Mouse (Mus musculus) layer of hippocampus, adult 9-11 months (tissue): ENCODE results near the gene 1700092M07Rik.
"Not testable (repeated sequence)": the region's sequence is repeated elsewhere in the genome, so short reads cannot be mapped to it uniquely, and the experiment has no call there.

Experiments
- DNase-seq: peaks from one replicate; pipeline ENCODE4 v3.0.0; 2022

The 1700092M07Rik gene

GRCm38 (mm10) chr19:8716767-8717475, 23.6 kb upstream of the 1700092M07Rik start:
- no peak for DNase-seq

GRCm38 (mm10) chr19:8718357-8718756, 22.2 kb upstream of the 1700092M07Rik start:
- no peak for DNase-seq

- DNase-seq, result not testable (repeated sequence)
Measured at GRCm38 (mm10) chr19:8719037-8719436, 21.5 kb upstream of the 1700092M07Rik start.

- DNase-seq, result no peak
Measured at GRCm38 (mm10) chr19:8721378-8721777, 19.1 kb upstream of the 1700092M07Rik start.

- no peak for DNase-seq
Measured at GRCm38 (mm10) chr19:8722021-8722420, 18.5 kb upstream of the 1700092M07Rik start.

- DNase-seq, result no peak
Measured at GRCm38 (mm10) chr19:8722559-8722906, 18.0 kb upstream of the 1700092M07Rik start.

GRCm38 (mm10) chr19:8722907-8723573, 17.5 kb upstream of the 1700092M07Rik start, which contains the start of gene Slc3a2:
Gene Slc3a2 (minus strand): TSS chr19:8723369.
- DNase-seq, result peak; percentile 98

GRCm38 (mm10) chr19:8723574-8724346, 16.8 kb upstream of the 1700092M07Rik start:
- DNase-seq, result no peak

- no peak for DNase-seq
Measured at GRCm38 (mm10) chr19:8724392-8724791, 16.1 kb upstream of the 1700092M07Rik start.

- DNase-seq, result no peak
Measured at GRCm38 (mm10) chr19:8725081-8725613, 15.4 kb upstream of the 1700092M07Rik start.

GRCm38 (mm10) chr19:8726609-8727390, 13.7 kb upstream of the 1700092M07Rik start:
- DNase-seq, result no peak

- no peak for DNase-seq
Measured at GRCm38 (mm10) chr19:8727495-8728114, 12.9 kb upstream of the 1700092M07Rik start.

- not testable (repeated sequence) for DNase-seq
Measured at GRCm38 (mm10) chr19:8728335-8729099, 12.0 kb upstream of the 1700092M07Rik start.

GRCm38 (mm10) chr19:8734334-8734733, 6.2 kb upstream of the 1700092M07Rik start:
- no peak for DNase-seq

GRCm38 (mm10) chr19:8735389-8736159, 4.9 kb upstream of the 1700092M07Rik start, which contains the start of gene Wdr74:
Gene Wdr74 (plus strand): TSS chr19:8735827.
- DNase-seq, result peak; percentile 91

GRCm38 (mm10) chr19:8736160-8736467, 4.4 kb upstream of the 1700092M07Rik start:
- DNase-seq, result no peak

- DNase-seq, result no peak
Measured at GRCm38 (mm10) chr19:8738911-8739310, 1.6 kb upstream of the 1700092M07Rik start.

- DNase-seq, result no peak
Measured at GRCm38 (mm10) chr19:8739646-8740045, 872 bp upstream of the 1700092M07Rik start.

GRCm38 (mm10) chr19:8741243-8741869, 838 bp downstream of the 1700092M07Rik start, which contains the start of gene Stx5a:
Gene Stx5a (plus strand): TSS chr19:8741413.
- DNase-seq, result peak; percentile 98

- DNase-seq, result no peak
Measured at GRCm38 (mm10) chr19:8742176-8742575, 1.7 kb downstream of the 1700092M07Rik start.
